Mouse (Mus musculus): Measurements from ENCODE around the gene Klk8. TPM values are rescaled to one million over a fixed set of nuclear protein-coding genes. Genes with fewer than 3 reads are reported as not detected.
A peak's percentile ranks its signal among the peaks of the same experiment; 100 is the strongest.

The Klk8 gene
- polyA plus RNA-seq, 1 experiment from 2014 or later, result 27.4 TPM

GRCm38 (mm10) chr7:43781541-43781940 is 15.8 kb upstream of the Klk8 start:
- 82% methylated on average over 10 of the region's 11 CpGs for WGBS
- Histone ChIP-seq H3K27ac (replicated peaks; ENCODE audit: low read depth, low read length) (no peak overlapping the region), H3K36me3 (ENCODE audit: control insufficient read depth, insufficient read depth, low read length) (no peaks in the 10 kb centered on the region), H3K9me3 (ENCODE audit: control insufficient read depth, low read length) (no peaks in the 10 kb centered on the region), H3K4me3 (ENCODE audit: low read depth, low read length) (no peak overlapping the region), H3K4me1 (ENCODE audit: control insufficient read depth, insufficient read depth, low read length) (no peaks in the 10 kb centered on the region), H3K27me3 (replicated peaks; ENCODE audit: control insufficient read depth, insufficient read depth, low read length) (peaks cover 8% of the 10 kb centered on the region; the same call in 1 of the 2 replicates), H3K4me2 (ENCODE audit: low read depth, low read length) (no peak overlapping the region), H3K9ac (ENCODE audit: low read depth, low read length) (no peak overlapping the region)
- DNase-seq (ENCODE audit: low spot score), result no peak
- ATAC-seq (ENCODE audit: low read depth), result no peak

GRCm38 (mm10) chr7:43782275-43783265 is 14.8 kb upstream of the Klk8 start:
- peak; percentile 85 for DNase-seq (ENCODE audit: low spot score)
- Histone ChIP-seq H3K27me3 (replicated peaks; ENCODE audit: control insufficient read depth, insufficient read depth, low read length) (peaks cover 8% of the 10 kb centered on the region; the same call in 1 of the 2 replicates), H3K9me3 (ENCODE audit: control insufficient read depth, low read length) (no peaks in the 10 kb centered on the region), H3K4me2 (ENCODE audit: low read depth, low read length) (peak overlapping the region; percentile 56), H3K36me3 (ENCODE audit: control insufficient read depth, insufficient read depth, low read length) (no peaks in the 10 kb centered on the region), H3K4me1 (ENCODE audit: control insufficient read depth, insufficient read depth, low read length) (no peaks in the 10 kb centered on the region), H3K9ac (ENCODE audit: low read depth, low read length) (no peak overlapping the region), H3K27ac (replicated peaks; ENCODE audit: low read depth, low read length) (no peak overlapping the region), H3K4me3 (ENCODE audit: low read depth, low read length) (peak overlapping the region; percentile 26)
- WGBS, result 8% methylated on average over 36 of the region's 36 CpGs
- peak; percentile 90 for ATAC-seq (ENCODE audit: low read depth)

GRCm38 (mm10) chr7:43785286-43785685 is 12.1 kb upstream of the Klk8 start:
- peaks cover 8% of the 10 kb centered on the region; the same call in 1 of the 2 replicates for H3K27me3 ChIP-seq (replicated peaks; ENCODE audit: control insufficient read depth, insufficient read depth, low read length)
- no peak overlapping the region for H3K9ac ChIP-seq (ENCODE audit: low read depth, low read length)
- ATAC-seq (ENCODE audit: low read depth), result no peak
- no peak for DNase-seq (ENCODE audit: low spot score)
- 100% methylated on average over 1 of the region's 1 CpGs for WGBS
- H3K4me1 ChIP-seq (ENCODE audit: control insufficient read depth, insufficient read depth, low read length), result no peaks in the 10 kb centered on the region
- no peaks in the 10 kb centered on the region for H3K36me3 ChIP-seq (ENCODE audit: control insufficient read depth, insufficient read depth, low read length)
- no peak overlapping the region for H3K4me3 ChIP-seq (ENCODE audit: low read depth, low read length)
- no peak overlapping the region for H3K27ac ChIP-seq (replicated peaks; ENCODE audit: low read depth, low read length)
- no peaks in the 10 kb centered on the region for H3K9me3 ChIP-seq (ENCODE audit: control insufficient read depth, low read length)
- H3K4me2 ChIP-seq (ENCODE audit: low read depth, low read length), result no peak overlapping the region

- no peak for ATAC-seq (ENCODE audit: low read depth)
- Histone ChIP-seq H3K27me3 (replicated peaks; ENCODE audit: control insufficient read depth, insufficient read depth, low read length) (peaks cover 5% of the 10 kb centered on the region; the same call in 1 of the 2 replicates), H3K9ac (ENCODE audit: low read depth, low read length) (no peak overlapping the region), H3K27ac (replicated peaks; ENCODE audit: low read depth, low read length) (no peak overlapping the region), H3K4me1 (ENCODE audit: control insufficient read depth, insufficient read depth, low read length) (no peaks in the 10 kb centered on the region), H3K9me3 (ENCODE audit: control insufficient read depth, low read length) (no peaks in the 10 kb centered on the region), H3K4me2 (ENCODE audit: low read depth, low read length) (no peak overlapping the region), H3K36me3 (ENCODE audit: control insufficient read depth, insufficient read depth, low read length) (no peaks in the 10 kb centered on the region), H3K4me3 (ENCODE audit: low read depth, low read length) (no peak overlapping the region)
- DNase-seq (ENCODE audit: low spot score), result no peak
- 67% methylated on average over 3 of the region's 3 CpGs for WGBS
These were observed 9.3 kb upstream of the Klk8 start for GRCm38 (mm10) chr7:43788096-43788495.

- Histone ChIP-seq H3K4me3 (ENCODE audit: low read depth, low read length) (no peak overlapping the region), H3K4me2 (ENCODE audit: low read depth, low read length) (no peak overlapping the region), H3K9me3 (ENCODE audit: control insufficient read depth, low read length) (no peaks in the 10 kb centered on the region), H3K4me1 (ENCODE audit: control insufficient read depth, insufficient read depth, low read length) (no peaks in the 10 kb centered on the region), H3K9ac (ENCODE audit: low read depth, low read length) (no peak overlapping the region), H3K27ac (replicated peaks; ENCODE audit: low read depth, low read length) (no peak overlapping the region), H3K36me3 (ENCODE audit: control insufficient read depth, insufficient read depth, low read length) (no peaks in the 10 kb centered on the region), H3K27me3 (replicated peaks; ENCODE audit: control insufficient read depth, insufficient read depth, low read length) (no peaks in the 10 kb centered on the region)
- no peak for DNase-seq (ENCODE audit: low spot score)
- WGBS, result 73% methylated on average over 2 of the region's 2 CpGs
- no peak for ATAC-seq (ENCODE audit: low read depth)
These were observed 8.1 kb upstream of the Klk8 start for GRCm38 (mm10) chr7:43789295-43789694.

- Histone ChIP-seq H3K4me1 (ENCODE audit: control insufficient read depth, insufficient read depth, low read length) (no peaks in the 10 kb centered on the region), H3K9me3 (ENCODE audit: control insufficient read depth, low read length) (no peaks in the 10 kb centered on the region), H3K4me3 (ENCODE audit: low read depth, low read length) (no peak within 1 kb of the TSS), H3K27me3 (replicated peaks; ENCODE audit: control insufficient read depth, insufficient read depth, low read length) (peaks cover 8% of the 10 kb centered on the region), H3K36me3 (ENCODE audit: control insufficient read depth, insufficient read depth, low read length) (no peaks in the 10 kb centered on the region), H3K27ac (replicated peaks; ENCODE audit: low read depth, low read length) (no peak within 1 kb of the TSS), H3K4me2 (ENCODE audit: low read depth, low read length) (no peak within 1 kb of the TSS), H3K9ac (ENCODE audit: low read depth, low read length) (no peak within 1 kb of the TSS)
- WGBS, result 72% methylated on average over 7 of the region's 7 CpGs
- DNase-seq (ENCODE audit: low spot score) (no peak), ATAC-seq (ENCODE audit: low read depth) (no peak)
These were observed 5.8 kb upstream of the Klk8 start, which contains the start of gene Klk9 for GRCm38 (mm10) chr7:43791591-43791990. Gene Klk9, plus strand, starts transcription at chr7:43791891.

- peak overlapping the region; percentile 51; the same call in 1 of the 2 replicates for H3K9ac ChIP-seq (ENCODE audit: low read depth, low read length)
- H3K4me1 ChIP-seq (ENCODE audit: control insufficient read depth, insufficient read depth, low read length), result no peaks in the 10 kb centered on the region
- 0 out of 2 replicates have a peak, but pooled peaks have one; percentile 19 for ATAC-seq (ENCODE audit: low read depth)
- DNase-seq (ENCODE audit: low spot score), result peak; percentile 18
- WGBS, result 8% methylated on average over 8 of the region's 8 CpGs
- H3K4me2 ChIP-seq (ENCODE audit: low read depth, low read length), result peak overlapping the region; percentile 78
- no peaks in the 10 kb centered on the region for H3K9me3 ChIP-seq (ENCODE audit: control insufficient read depth, low read length)
- no peak overlapping the region for H3K27ac ChIP-seq (replicated peaks; ENCODE audit: low read depth, low read length)
- H3K27me3 ChIP-seq (replicated peaks; ENCODE audit: control insufficient read depth, insufficient read depth, low read length), result peaks cover 16% of the 10 kb centered on the region
- H3K36me3 ChIP-seq (ENCODE audit: control insufficient read depth, insufficient read depth, low read length), result no peaks in the 10 kb centered on the region
- peak overlapping the region; percentile 51 for H3K4me3 ChIP-seq (ENCODE audit: low read depth, low read length)
These were observed 1.0 kb upstream of the Klk8 start for GRCm38 (mm10) chr7:43796355-43796754.

GRCm38 (mm10) chr7:43797844-43798462 is 576 bp downstream of the Klk8 start:
- Histone ChIP-seq H3K27me3 (replicated peaks; ENCODE audit: control insufficient read depth, insufficient read depth, low read length) (peaks cover 16% of the 10 kb centered on the region), H3K4me2 (ENCODE audit: low read depth, low read length) (peak overlapping the region; percentile 78), H3K27ac (replicated peaks; ENCODE audit: low read depth, low read length) (no peak overlapping the region), H3K4me3 (ENCODE audit: low read depth, low read length) (peak overlapping the region; percentile 51), H3K4me1 (ENCODE audit: control insufficient read depth, insufficient read depth, low read length) (no peaks in the 10 kb centered on the region), H3K36me3 (ENCODE audit: control insufficient read depth, insufficient read depth, low read length) (no peaks in the 10 kb centered on the region), H3K9ac (ENCODE audit: low read depth, low read length) (peak overlapping the region; percentile 51), H3K9me3 (ENCODE audit: control insufficient read depth, low read length) (no peaks in the 10 kb centered on the region)
- WGBS, result 38% methylated on average over 13 of the region's 13 CpGs
- peak; percentile 19 for DNase-seq (ENCODE audit: low spot score)
- no peak for ATAC-seq (ENCODE audit: low read depth)

All from embryonic facial prominence, embryonic 14.5 days (tissue).